Mouse (Mus musculus): ENCODE measurements around the gene Gm49398.

The Gm49398 gene

DNA sequence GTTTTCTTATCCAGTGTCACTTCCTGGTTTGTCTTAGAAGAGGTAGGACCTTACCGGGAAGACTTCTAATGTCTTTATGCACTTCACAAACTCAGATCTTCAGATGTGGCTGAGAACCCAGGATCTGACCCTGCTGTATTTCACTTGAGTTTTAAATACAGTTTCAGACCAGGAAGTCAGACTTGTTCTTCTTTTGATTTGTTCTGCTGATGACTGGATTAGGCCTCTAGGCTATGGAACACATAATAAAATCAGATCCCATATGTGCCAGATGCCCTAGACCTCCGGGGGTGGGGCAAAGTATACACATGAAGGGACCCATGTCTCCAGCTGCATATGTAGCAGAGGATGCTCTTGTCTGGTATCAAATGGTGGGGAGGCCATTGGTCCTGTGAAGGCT is at the start of gene Gm49398:
TSS of gene Gm49398 (minus strand) at position 101 of the 400 bp plus-strand sequence.
- DNase-seq (ENCODE audit: low read depth), result no peak

DNA sequence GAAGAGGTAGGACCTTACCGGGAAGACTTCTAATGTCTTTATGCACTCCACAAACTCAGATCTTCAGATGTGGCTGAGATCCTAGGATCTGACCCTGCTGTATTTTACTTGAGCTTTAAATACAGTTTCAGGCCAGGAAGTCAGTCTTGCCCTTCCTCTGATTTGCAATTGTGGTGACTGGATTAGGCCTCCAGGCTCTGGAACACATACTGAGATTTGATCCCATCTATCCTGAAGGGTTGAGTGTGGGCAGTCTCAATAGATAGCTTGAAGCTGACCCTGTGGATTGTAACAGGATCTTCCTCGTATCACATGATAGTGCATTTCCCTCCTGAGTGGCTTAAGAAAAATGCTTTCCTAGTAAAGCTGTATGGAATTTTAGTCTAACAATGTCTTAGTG is 33.4 kb downstream of the Gm49398 start, which contains the start of gene Cts8:
TSS of gene Cts8 (minus strand) at position 101 of the 400 bp plus-strand sequence.
- DNase-seq (ENCODE audit: low read depth), result no peak

DNA sequence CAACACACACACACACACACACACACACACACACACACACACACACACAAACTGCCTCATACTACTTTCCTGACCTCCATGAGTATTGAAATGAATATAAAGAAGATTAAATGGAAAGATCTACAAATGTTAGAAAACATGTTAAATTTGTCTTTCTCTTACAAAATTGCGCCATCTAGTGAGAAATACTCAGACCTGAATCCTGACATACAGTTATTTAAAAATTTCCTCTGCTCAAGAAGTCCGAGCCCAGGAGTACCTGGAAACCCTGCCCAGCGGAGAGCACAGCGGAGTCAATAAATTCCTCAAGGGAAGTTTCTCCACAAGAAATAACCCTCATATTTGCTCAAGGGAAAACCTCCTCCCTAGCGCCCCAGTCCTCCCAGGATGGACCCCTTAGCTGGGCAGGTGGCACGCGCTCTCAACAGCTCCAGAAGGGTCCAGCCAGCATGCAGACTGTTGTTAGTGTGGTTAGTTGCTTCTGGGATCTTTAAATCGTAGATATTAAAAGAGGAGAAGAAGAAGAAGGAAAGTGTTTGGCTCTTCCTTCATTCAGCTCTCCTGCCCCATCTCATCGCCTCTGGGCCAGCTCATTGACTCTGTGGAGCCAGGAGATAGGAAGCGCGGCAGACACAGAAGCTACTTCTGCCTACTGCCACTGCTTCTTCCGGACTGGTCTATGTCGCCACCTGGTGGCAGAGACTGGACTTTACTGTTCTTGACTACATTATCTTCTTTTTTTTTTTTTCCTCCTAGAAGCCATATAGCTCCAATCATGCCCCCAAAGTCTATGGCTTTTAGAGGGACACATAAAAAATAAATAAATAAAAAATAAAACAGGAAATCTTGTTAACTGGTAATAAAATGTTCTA is 47.3 kb downstream of the Gm49398 start:
- peak; percentile 34 for DNase-seq (ENCODE audit: low read depth)

DNA sequence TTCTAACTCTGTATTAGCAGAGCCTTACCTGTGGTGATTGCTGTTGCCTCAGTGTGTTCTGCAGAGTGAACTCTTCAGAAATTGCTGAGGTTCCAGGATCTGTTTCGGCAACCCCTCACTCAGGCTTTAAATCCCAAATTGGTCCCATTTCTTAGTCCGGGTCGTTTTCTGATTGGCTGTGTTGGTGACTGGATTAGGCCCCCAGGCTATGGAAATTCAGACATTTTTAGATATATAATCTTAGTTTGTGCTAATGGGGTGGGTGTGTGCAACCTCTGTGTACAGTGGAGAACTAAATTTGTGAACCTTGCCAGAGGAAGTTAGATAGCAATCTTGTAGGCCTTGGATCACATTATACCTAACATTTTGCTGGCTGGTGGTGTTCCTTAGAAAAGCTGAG is 85.3 kb downstream of the Gm49398 start, which contains the start of gene Cts6:
TSS of gene Cts6 (minus strand) at position 101 of the 400 bp plus-strand sequence.
- no peak for DNase-seq (ENCODE audit: low read depth)
